Mouse (Mus musculus) telencephalon, adult 2 months (tissue): ENCODE measurements around the gene Tusc2.
A peak's percentile ranks its signal among the peaks of the same experiment; 100 is the strongest.
"Not testable (repeated sequence)": the region's sequence is repeated elsewhere in the genome, so short reads cannot be mapped to it uniquely, and the experiment has no call there.

Experiments
- DNase-seq: peaks from one replicate; pipeline ENCODE4 v3.0.0-alpha.2; 2011; ENCODE audit warnings: low read depth, low spot score

Gene Tusc2

GRCm38 (mm10) chr9:107568331-107569261, 5.5 kb downstream of the Tusc2 start:
- peak; percentile 76 for DNase-seq

GRCm38 (mm10) chr9:107569270-107569669, 6.2 kb downstream of the Tusc2 start:
- no peak for DNase-seq

- no peak for DNase-seq
Observed at GRCm38 (mm10) chr9:107570016-107570415, 7.0 kb downstream of the Tusc2 start.

- DNase-seq: no peak
Observed at GRCm38 (mm10) chr9:107570845-107571244, 7.8 kb downstream of the Tusc2 start.

GRCm38 (mm10) chr9:107571534-107572326, 8.7 kb downstream of the Tusc2 start:
- DNase-seq: no peak

GRCm38 (mm10) chr9:107572327-107572662, 9.2 kb downstream of the Tusc2 start:
- DNase-seq: no peak

DNA sequence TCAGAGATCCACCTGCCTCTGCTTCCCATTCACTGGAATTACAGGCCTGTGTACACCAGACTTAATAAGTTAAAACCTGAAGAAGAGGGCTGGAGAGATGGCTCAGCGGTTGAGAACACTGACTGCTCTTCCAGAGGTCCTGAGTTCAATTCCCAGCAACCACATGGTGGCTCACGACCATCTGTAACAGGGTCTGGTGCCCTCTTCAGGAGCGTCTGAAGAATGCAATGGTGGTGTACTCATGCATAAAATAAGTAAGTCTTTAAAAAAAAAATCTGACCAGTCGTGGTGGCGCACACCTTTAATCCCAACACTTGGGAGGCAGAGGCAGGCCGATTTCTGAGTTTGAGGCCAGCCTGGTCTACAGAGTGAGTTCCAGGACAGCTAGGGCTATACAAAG, 10.7 kb downstream of the Tusc2 start:
- not testable (repeated sequence) for DNase-seq

- DNase-seq: no peak
Observed at GRCm38 (mm10) chr9:107575579-107576356, 12.7 kb downstream of the Tusc2 start.

DNA sequence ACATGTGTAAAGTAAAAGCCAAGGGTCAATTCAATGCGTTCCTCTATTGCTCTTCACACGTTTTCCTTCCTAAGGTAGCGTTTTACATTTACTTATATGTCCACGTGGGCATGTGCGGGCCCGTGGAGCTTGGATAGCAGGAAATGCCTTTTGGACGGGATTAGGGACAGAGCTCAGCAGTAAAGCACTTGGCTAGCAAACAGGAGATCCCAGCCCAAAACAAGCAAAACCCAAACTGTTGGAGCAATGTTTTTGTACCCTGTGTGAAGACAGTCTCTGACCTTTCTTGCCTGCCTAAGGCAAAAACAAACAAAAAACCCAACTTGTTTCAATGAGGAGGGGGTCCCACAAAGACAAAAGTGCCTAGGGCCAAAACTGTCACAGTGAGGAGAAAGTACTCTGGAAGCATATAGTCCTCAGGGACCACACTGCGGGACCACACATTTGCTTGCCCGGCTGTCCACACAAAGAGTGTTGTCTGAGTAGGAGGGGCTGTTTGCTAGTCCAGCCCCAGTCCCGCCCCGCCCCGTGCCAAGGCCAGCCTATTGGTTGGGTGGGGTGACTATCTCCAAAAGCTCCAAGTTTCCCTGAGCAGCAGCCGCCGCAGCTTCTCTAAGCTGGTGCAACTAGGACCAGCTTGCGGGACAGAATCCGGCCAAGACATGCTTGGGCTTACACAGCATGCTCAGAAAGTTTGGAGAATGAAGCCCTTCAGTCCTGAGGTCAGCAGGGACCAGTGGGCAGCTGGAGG, 13.5 kb downstream of the Tusc2 start, which contains the start of gene Hyal1:
Hyal1 (plus strand) TSS at position 571 of the 751 bp plus-strand sequence.
- no peak for DNase-seq

- no peak for DNase-seq
Observed at GRCm38 (mm10) chr9:107577871-107578270, 14.8 kb downstream of the Tusc2 start.

DNA sequence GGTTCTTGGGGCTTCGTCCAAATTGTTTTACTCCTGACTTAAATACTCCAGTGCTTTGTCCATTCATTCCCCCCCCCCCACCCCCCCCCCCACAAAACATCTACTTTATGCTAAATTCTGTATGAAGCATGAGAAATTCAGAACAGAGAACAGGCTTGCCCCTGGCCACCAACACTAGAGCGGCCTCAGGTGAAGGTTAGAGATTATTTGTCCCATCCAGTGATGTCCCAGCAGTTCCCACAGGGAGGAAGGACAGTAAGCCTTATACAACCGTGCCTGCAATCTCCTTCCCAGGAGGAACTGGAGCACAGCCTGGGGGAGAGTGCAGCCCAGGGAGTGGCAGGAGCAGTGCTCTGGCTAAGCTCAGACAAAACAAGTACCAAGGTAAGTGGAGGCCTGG, 15.5 kb downstream of the Tusc2 start, which contains the start of gene Naa80:
Naa80 (plus strand) TSS at position 301 of the 400 bp plus-strand sequence.
- no peak for DNase-seq

DNA sequence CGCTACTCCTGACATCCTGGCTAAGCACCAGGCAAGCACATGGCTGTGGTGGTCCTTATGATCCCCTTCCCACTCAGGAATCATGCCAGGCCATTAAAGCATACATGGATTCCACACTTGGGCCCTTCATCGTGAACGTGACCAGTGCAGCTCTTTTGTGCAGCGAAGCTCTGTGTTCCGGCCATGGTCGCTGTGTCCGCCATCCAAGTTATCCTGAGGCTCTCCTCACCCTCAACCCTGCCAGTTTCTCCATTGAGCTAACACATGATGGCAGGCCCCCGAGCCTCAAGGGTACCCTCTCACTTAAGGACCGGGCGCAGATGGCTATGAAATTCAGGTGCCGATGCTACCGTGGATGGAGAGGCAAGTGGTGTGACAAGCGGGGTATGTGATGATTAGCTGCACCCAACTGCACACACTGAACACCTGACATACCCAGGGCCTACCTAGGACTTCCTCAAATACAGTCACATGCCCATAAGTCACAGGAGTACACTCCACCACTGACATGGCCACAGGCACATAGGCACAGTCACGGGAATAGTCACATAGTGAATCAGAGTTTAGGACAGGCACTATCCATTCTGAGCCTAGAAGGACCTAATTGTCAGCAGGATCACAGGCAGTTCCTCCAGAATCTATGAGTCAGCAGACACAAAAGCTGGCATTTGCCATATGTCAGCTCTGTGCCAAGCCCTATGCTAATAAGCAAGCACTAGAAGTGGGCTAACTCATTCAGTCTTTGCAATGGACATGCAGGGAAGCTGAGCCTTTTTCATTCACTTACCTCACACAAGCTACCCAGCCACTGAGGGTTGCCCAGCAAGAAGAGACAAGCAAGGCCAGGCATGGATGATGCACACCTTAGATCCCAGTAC, 16.2 kb downstream of the Tusc2 start:
- no peak for DNase-seq

GRCm38 (mm10) chr9:107580501-107581317, 17.7 kb downstream of the Tusc2 start, which contains the start of gene Hyal3:
TSS of gene Hyal3 (plus strand) at chr9:107580818.
- peak; percentile 92 for DNase-seq

DNA sequence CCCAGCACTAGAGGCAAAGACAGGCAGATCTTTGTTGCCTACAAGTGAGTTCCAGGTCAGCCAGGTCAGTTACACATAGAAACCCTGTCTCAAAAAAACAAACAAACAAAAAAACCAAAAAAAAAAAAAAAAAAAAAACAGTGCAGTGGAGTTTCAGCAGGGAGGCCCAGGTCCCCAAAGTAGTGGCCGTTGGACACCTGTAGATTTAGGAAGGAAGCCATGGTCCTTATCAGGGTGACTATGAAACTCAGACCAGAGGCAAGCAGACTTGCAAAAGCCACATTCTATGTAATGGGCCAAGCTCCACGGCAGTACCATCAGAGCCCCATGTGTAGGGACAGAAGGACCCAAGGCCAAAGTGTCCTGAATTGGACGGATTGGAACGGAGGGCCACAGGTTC, 18.5 kb downstream of the Tusc2 start:
- DNase-seq: no peak

DNA sequence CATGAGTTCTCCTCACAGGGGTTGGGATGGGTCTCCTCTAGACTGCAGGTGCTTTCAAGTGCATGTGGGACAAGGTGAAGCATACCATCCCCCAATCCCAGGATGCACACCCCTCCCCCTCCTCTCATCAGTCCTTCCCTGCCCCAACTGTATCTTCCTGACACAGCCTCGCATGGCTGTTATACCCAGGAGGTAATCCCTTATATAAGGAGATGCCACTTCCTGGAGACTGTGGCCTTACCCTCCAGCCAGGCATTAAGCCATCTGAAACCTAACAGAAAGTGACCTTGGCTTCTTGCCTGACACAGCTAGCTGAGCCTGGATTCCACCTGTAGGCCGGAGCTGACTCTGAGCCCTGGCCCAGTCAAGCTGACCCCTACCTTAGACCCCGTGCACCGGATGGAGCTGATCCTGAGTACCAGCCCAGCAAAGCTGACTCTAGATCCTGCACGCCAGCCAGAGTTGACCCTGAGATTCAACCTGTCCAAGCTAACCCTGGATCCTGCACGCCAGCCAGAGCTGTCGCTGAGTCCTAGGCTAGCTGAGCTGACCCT, 19.5 kb downstream of the Tusc2 start:
- DNase-seq: no peak

- no peak for DNase-seq
Observed at GRCm38 (mm10) chr9:107583174-107583573, 20.1 kb downstream of the Tusc2 start.

GRCm38 (mm10) chr9:107586504-107586903, 23.4 kb downstream of the Tusc2 start:
- no peak for DNase-seq

DNA sequence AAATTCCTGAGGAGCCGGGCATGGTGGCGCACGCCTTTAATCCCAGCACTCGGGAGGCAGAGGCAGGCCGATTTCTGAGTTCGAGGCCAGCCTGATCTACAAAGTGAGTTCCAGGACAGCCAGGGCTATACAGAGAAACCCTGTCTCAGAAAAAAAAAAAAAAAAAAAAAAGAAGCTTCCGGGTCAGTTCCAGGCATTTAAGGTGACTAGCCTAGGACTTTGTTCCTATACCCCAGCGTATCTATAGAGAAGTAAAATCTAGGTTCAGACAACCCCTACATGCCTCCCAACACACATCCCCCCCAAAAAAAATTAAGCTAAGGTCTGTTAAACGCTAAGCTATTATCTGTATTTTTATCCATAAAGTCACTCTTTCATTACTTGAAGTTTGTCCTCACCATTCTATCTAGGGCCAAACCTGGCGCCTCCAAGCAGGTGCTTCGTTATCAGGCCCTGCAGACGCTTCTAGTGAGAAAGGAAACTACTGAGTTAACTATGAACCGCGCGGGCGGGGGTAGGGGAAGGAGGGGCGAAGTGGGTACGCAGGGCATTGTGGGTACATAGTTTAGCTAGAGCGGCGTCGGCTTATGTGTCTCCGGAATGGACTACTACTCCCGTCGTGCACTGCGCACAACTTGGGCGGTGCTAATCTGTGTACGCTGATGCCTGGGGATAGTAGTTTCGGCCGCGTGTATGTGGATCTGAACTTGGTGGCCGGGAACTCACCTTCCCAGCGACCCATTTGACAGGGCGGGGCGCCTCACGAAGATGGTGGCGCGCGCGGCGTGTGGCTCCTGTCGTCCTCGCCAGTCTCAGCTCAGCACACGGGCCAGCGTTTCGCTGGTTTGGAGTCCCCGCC, 24.1 kb downstream of the Tusc2 start, which contains the start of gene Ifrd2:
Ifrd2 (plus strand) TSS at position 669 of the 859 bp plus-strand sequence.
- DNase-seq: peak; percentile 99
